Mouse (Mus musculus) intestine, postnatal 0 days (tissue): ENCODE results near the gene Arih2. TPM values are rescaled to one million over a fixed set of nuclear protein-coding genes. Genes with fewer than 3 reads are reported as not detected.
A peak's percentile ranks its signal among the peaks of the same experiment; 100 is the strongest.

ENCODE experiments used
- ATAC-seq: fragments of 200-750 bp; cut with Nextera tagmentation; 2 replicates; pipeline ENCODE4 v1.8.0; 2017; ENCODE audit warnings: mild to moderate bottlenecking, moderate TSS enrichment, moderate library complexity
- H3K27ac ChIP-seq: fragments of 300-500 bp; sonication (generic); 2 replicates; pipeline ENCODE4 v1.5.1; 2014; ENCODE audit warnings: mild to moderate bottlenecking, low read depth, low read length, moderate library complexity
- H3K27me3 ChIP-seq: fragments of 300-500 bp; sonication (generic); replicated peaks from 2 replicates; pipeline ENCODE4 v1.6.1; 2014; ENCODE audit warnings: low read length, mixed read lengths; ENCODE audit not compliant: control insufficient read depth, insufficient read depth
- H3K36me3 ChIP-seq: fragments of 300-500 bp; sonication (generic); 2 replicates; pipeline ENCODE4 v1.6.1; 2014; ENCODE audit warnings: mild to moderate bottlenecking, moderate library complexity; ENCODE audit not compliant: control insufficient read depth, insufficient read depth
- H3K4me1 ChIP-seq: fragments of 300-500 bp; sonication (generic); replicated peaks from 2 replicates; pipeline ENCODE4 v1.6.1; 2014; ENCODE audit warnings: antibody characterized with exemption, low read length, mixed read lengths; ENCODE audit not compliant: control insufficient read depth, insufficient read depth
- H3K4me2 ChIP-seq: fragments of 300-500 bp; sonication (generic); replicated peaks from 2 replicates; pipeline ENCODE4 v1.6.1; 2014; ENCODE audit warnings: low read depth, mild to moderate bottlenecking, moderate library complexity
- H3K4me3 ChIP-seq: fragments of 300-500 bp; sonication (generic); 2 replicates; pipeline ENCODE4 v1.5.1; 2014; ENCODE audit warnings: low read depth, low read length
- H3K9ac ChIP-seq: fragments of 300-500 bp; sonication (generic); 2 replicates; pipeline ENCODE4 v1.6.1; 2014; ENCODE audit warnings: mild to moderate bottlenecking, low read depth, low read length
- H3K9me3 ChIP-seq: fragments of 300-500 bp; sonication (generic); 2 replicates; pipeline ENCODE4 v1.6.1; 2016; ENCODE audit warnings: mixed run types; ENCODE audit not compliant: control insufficient read depth
- CTCF ChIP-seq: sonication (generic); IDR thresholded peaks from 2 replicates; pipeline ENCODE4 v1.5.1; 2016; ENCODE audit warnings: low read depth, mild to moderate bottlenecking, control low read depth, antibody characterized with exemption, moderate library complexity
- WGBS: fragments of 180-500 bp; shearing (Covaris S2); extraction: QIAGEN DNeasy Blood & Tissue Kit; methylation state at CpG from one replicate; pipeline ENCODE4 v1.1.7; 2014; 5-methylcytosine and 5-hydroxymethylcytosine counted together
- polyA plus RNA-seq: library from polyadenylated mRNA; unstranded; fragments of >200 nt; fragmentation: Nextera tagmentation; extraction: Ambion mirVana; gene quantifications from 2 replicates; pipeline ENCODE4 v1.2.1, GENCODE M21; 2015

Arih2 gene
- polyA plus RNA-seq, 1 experiment from 2014 or later: 22.6 TPM

DNA sequence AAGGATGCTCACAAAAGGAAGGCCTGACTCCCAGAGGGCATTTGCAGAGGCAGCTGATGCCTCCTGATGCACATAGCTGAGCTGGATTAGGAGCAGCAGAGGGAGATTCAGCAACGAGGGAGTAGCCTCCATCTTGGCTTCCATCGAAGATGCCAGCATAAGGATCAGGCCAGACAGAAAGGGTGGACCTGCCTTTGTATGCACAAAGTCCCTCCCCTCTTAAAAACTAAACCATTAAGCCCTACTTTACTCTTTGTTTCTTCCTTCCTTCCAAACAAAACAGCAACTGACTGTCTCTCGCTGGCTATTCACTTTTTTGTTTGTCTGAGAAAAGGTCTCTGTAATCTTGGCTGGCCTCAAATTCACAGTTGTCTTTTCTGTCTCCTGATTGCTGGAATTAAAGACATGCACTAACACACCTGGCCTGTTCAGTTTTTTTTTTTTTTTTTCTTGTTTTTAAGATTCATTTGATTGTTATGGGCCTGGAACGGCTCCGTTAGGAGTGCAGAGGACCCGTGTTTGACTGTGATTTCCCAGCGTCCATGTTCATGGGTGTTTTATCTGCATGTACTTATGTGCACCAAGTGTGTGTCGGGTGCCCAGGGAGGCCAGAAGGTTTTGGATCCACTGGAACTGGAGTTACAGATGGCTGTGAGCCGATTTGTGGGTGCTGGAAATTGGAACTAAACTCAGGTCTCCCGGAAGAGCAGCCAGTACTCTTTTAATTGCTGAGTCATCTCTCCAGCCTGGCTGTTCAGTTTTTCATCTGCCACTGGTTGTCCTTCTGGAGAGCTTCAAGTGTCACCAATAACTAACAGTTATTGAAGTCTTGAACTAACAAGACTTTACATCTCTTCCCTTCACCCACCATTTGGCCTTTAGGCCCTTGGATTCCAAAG is 5.6 kb upstream of the Arih2 start:
- ATAC-seq: no peak
- Histone ChIP-seq H3K27me3 (no peaks in the 10 kb centered on the region), H3K4me1 (no peaks in the 10 kb centered on the region), H3K36me3 (no peaks in the 10 kb centered on the region), H3K27ac (no peak overlapping the region), H3K9me3 (no peaks in the 10 kb centered on the region), H3K4me3 (no peak overlapping the region), H3K9ac (no peak overlapping the region), H3K4me2 (0 out of 2 replicates have a peak overlapping the region, but pooled peaks have one; percentile 2)
- WGBS: 76% methylated on average over 10 of the region's 10 CpGs
- TF ChIP-seq CTCF: no peak

DNA sequence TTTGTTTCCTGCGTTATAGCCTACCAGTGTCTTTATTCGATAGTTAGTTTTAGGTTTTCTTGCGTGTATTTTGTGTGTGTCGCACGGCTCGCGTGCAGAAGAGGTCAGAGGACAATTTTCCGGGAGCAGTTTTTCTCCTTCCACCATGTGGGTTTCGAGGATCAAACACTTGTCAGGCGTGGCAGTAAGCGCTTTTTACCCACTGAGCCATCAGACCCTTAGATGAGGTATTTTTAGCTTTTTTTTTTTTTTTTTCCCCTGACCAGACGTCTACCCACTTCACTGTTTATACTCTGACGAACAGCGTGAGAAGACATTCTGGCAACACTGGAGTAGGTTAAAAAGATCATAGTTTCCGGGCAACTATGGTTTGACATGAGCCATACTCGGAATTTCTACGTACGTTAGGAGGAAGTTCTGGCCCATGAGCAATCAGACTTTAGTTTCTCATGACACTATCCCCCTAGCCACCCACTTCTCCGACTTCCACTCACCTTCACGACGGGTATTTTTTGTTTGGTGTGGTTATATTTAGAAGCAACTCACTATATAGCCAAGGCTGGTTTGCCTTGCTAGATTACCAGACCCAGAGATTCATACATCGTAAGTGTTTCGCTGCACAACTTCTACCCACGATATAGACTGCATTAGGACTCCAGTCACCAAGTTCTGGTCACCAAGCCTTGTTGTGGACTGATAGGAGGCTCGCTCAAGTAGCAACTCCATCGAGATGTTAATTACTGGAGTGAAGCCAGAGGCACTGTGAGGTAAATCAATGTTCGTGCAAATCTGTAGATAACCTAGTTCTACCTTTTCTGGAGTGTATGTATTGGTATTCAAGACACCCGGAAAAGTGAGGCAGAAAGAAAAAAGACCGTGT is 615 bp upstream of the Arih2 start:
- 14% methylated on average over 29 of the region's 29 CpGs for WGBS
- peak overlapping the region; percentile 69 for H3K4me3 ChIP-seq
- no peak for TF ChIP-seq CTCF
- peak overlapping the region; percentile 79 for H3K4me2 ChIP-seq
- H3K4me1 ChIP-seq: no peaks in the 10 kb centered on the region
- H3K9ac ChIP-seq: peak overlapping the region; percentile 76
- no peaks in the 10 kb centered on the region for H3K9me3 ChIP-seq
- H3K27me3 ChIP-seq: no peaks in the 10 kb centered on the region
- peak; percentile 7 for ATAC-seq
- H3K27ac ChIP-seq: peak overlapping the region; percentile 90
- H3K36me3 ChIP-seq: no peaks in the 10 kb centered on the region

DNA sequence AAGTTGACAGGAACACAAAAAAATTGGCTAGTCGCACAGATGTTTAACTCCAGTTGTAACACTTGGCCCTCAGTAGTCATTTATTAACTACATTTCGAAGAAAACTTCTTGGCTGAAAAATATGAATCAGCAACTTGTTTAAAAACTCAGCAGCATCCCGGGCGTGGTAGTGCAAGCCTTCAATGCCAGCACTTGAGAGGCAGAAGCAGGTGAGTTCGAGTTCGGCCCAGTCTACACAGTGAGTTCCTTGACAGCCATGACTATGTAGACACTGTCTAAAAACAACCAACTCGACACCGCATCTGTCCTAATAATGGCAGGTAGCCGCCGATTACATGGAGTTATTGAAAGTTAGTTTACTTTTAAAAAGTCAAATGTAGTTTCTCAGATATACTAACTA is 1.0 kb downstream of the Arih2 start:
- 10% methylated on average over 10 of the region's 10 CpGs for WGBS
- Histone ChIP-seq H3K27ac (peak overlapping the region; percentile 90; the same call in 1 of the 2 replicates), H3K9ac (peak overlapping the region; percentile 76), H3K4me1 (no peaks in the 10 kb centered on the region), H3K9me3 (no peaks in the 10 kb centered on the region), H3K4me2 (peak overlapping the region; percentile 79), H3K4me3 (peak overlapping the region; percentile 69), H3K36me3 (peaks cover 3% of the 10 kb centered on the region; the same call in 1 of the 2 replicates), H3K27me3 (no peaks in the 10 kb centered on the region)
- ATAC-seq: no peak; the same call in 1 of the 2 replicates
- TF ChIP-seq CTCF: no peak

DNA sequence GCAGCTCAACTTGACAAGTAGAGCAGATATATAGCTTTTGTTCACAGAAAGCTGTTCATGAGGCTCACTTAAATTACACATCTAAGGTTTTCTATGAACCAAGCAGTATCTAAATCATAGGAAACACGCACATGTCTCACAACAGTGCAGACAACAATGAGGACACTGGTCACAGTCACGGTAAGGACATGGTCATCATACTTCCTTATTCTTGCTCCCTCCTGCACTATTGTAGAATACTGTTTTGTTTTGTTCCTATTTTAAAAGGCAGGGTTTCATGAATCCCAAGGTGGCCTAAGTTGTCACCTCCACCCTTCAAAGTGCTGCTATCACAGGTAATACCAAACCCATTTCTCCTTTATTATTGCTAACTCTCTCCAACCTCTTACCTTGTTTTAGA is 9.4 kb downstream of the Arih2 start:
- no peak for TF ChIP-seq CTCF
- H3K27ac ChIP-seq: no peak overlapping the region
- H3K4me3 ChIP-seq: no peak overlapping the region
- WGBS: 87% methylated on average over 2 of the region's 2 CpGs
- no peak overlapping the region for H3K9ac ChIP-seq
- no peaks in the 10 kb centered on the region for H3K9me3 ChIP-seq
- H3K36me3 ChIP-seq: peaks cover 24% of the 10 kb centered on the region
- H3K27me3 ChIP-seq: no peaks in the 10 kb centered on the region
- H3K4me2 ChIP-seq: no peak overlapping the region
- no peaks in the 10 kb centered on the region for H3K4me1 ChIP-seq
- no peak for ATAC-seq

DNA sequence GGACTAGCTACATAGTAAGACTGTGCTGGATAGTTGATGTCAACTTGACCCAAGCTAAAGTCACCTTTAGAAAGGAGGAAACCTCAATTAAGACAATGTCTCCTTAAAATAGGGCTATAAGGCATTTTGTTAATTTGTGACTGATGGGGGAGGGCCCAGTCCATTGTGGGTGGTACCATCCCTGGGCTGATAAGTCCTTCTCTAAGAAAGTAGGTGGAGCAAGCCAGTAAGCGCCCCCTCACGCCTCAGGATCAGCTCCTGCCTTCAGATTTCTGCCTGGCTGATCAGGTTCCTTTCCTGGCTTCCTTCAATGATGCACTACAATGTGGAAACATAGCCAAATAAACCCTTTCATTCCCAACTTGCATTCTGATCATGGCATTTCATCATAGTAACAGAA is 13.8 kb downstream of the Arih2 start:
- H3K4me2 ChIP-seq: no peak overlapping the region
- TF ChIP-seq CTCF: no peak
- WGBS: 61% methylated on average over 2 of the region's 2 CpGs
- no peak for ATAC-seq
- no peak overlapping the region for H3K27ac ChIP-seq
- no peaks in the 10 kb centered on the region for H3K27me3 ChIP-seq
- no peaks in the 10 kb centered on the region; the same call in 1 of the 2 replicates for H3K4me1 ChIP-seq
- H3K9me3 ChIP-seq: no peaks in the 10 kb centered on the region
- H3K9ac ChIP-seq: no peak overlapping the region
- no peak overlapping the region for H3K4me3 ChIP-seq
- no peaks in the 10 kb centered on the region; the same call in 1 of the 2 replicates for H3K36me3 ChIP-seq

DNA sequence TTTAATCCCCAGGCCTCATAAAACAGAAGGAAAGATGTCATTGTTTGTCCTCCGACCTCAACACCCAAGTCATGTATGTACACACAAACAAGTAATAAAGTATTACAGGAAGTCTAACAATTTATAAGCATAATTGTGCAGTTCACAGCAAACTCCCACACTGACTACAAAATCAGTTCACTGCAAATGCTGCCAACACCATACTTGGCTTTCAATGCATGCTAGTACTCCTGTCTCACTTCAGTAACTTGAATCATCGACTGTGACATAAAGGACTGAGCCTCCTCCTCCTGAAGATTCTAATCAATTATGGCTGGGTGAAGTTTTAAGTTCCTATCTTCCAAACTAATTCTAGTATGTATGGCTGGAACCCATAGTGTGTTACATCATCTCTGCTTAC is 15.3 kb downstream of the Arih2 start:
- Histone ChIP-seq H3K4me1 (no peaks in the 10 kb centered on the region; the same call in 1 of the 2 replicates), H3K4me3 (no peak overlapping the region), H3K27ac (no peak overlapping the region), H3K27me3 (no peaks in the 10 kb centered on the region), H3K4me2 (no peak overlapping the region), H3K9me3 (no peaks in the 10 kb centered on the region), H3K9ac (no peak overlapping the region), H3K36me3 (peaks cover 8% of the 10 kb centered on the region; the same call in 1 of the 2 replicates)
- 76% methylated on average over 2 of the region's 2 CpGs for WGBS
- ATAC-seq: no peak
- no peak for TF ChIP-seq CTCF
